Mouse (Mus musculus): ENCODE data around the gene Dagla. TPM values are rescaled to one million over a fixed set of nuclear protein-coding genes. Genes with fewer than 3 reads are reported as not detected.
A peak's percentile ranks its signal among the peaks of the same experiment; 100 is the strongest.

Dagla gene
- polyA plus RNA-seq (2016; fragmentation: Nextera tagmentation; extraction: Ambion mirVana): 2.2 and 2.4 TPM in 2 replicates

- Histone ChIP-seq H3K36me3 (replicated peaks) (no peaks in the 10 kb centered on the region), H3K4me3 (peak within 1 kb of the TSS; percentile 75), H3K27ac (replicated peaks) (peak within 1 kb of the TSS; percentile 84), H3K27me3 (replicated peaks; ENCODE audit: low read depth, poor library complexity, severe bottlenecking) (peaks cover 44% of the 10 kb centered on the region), H3K4me1 (peaks cover 21% of the 10 kb centered on the region), H3K9me3 (no peaks in the 10 kb centered on the region)
- peak; percentile 89 for DNase-seq (ENCODE audit: low spot score)
- WGBS: 9% methylated on average over 56 of the region's 56 CpGs
These were observed at the start of gene Dagla for GRCm38 (mm10) chr19:10304810-10305544. Gene Dagla, minus strand, starts transcription at chr19:10304877.

GRCm38 (mm10) chr19:10352218-10352617 lies 47.5 kb upstream of the Dagla start:
- no peak overlapping the region for H3K27ac ChIP-seq (replicated peaks)
- H3K9me3 ChIP-seq: no peaks in the 10 kb centered on the region
- H3K4me1 ChIP-seq: peaks cover 12% of the 10 kb centered on the region
- WGBS: 90% methylated on average over 7 of the region's 7 CpGs
- no peak for DNase-seq (ENCODE audit: low spot score)
- H3K4me3 ChIP-seq: no peak overlapping the region
- no peaks in the 10 kb centered on the region; the same call in 1 of the 2 replicates for H3K27me3 ChIP-seq (replicated peaks; ENCODE audit: low read depth, poor library complexity, severe bottlenecking)
- no peaks in the 10 kb centered on the region for H3K36me3 ChIP-seq (replicated peaks)

GRCm38 (mm10) chr19:10347628-10348273 lies 43.1 kb upstream of the Dagla start:
- Histone ChIP-seq H3K27me3 (replicated peaks; ENCODE audit: low read depth, poor library complexity, severe bottlenecking) (peaks cover 19% of the 10 kb centered on the region), H3K27ac (replicated peaks) (no peak overlapping the region), H3K36me3 (replicated peaks) (no peaks in the 10 kb centered on the region), H3K9me3 (no peaks in the 10 kb centered on the region), H3K4me3 (no peak overlapping the region), H3K4me1 (peaks cover 7% of the 10 kb centered on the region; the same call in 1 of the 2 replicates)
- DNase-seq (ENCODE audit: low spot score): no peak
- WGBS: 58% methylated on average over 5 of the region's 5 CpGs

GRCm38 (mm10) chr19:10345696-10346095 lies 41.0 kb upstream of the Dagla start:
- H3K27ac ChIP-seq (replicated peaks): no peak overlapping the region

GRCm38 (mm10) chr19:10343866-10344265 lies 39.2 kb upstream of the Dagla start:
- H3K27ac ChIP-seq (replicated peaks): no peak overlapping the region
- H3K9me3 ChIP-seq: no peaks in the 10 kb centered on the region
- 85% methylated on average over 10 of the region's 10 CpGs for WGBS
- H3K4me1 ChIP-seq: peaks cover 37% of the 10 kb centered on the region
- H3K27me3 ChIP-seq (replicated peaks; ENCODE audit: low read depth, poor library complexity, severe bottlenecking): peaks cover 52% of the 10 kb centered on the region
- H3K36me3 ChIP-seq (replicated peaks): no peaks in the 10 kb centered on the region
- H3K4me3 ChIP-seq: no peak overlapping the region
- no peak for DNase-seq (ENCODE audit: low spot score)

More at GRCm38 (mm10) chr19:10345696-10346095, 41.0 kb upstream of the Dagla start:
- Histone ChIP-seq H3K27me3 (replicated peaks; ENCODE audit: low read depth, poor library complexity, severe bottlenecking) (peaks cover 34% of the 10 kb centered on the region), H3K4me1 (peaks cover 24% of the 10 kb centered on the region), H3K9me3 (no peaks in the 10 kb centered on the region), H3K36me3 (replicated peaks) (no peaks in the 10 kb centered on the region), H3K4me3 (no peak overlapping the region)
- WGBS: 37% methylated on average over 12 of the region's 12 CpGs
- DNase-seq (ENCODE audit: low spot score): no peak

- Histone ChIP-seq H3K4me1 (peaks cover 37% of the 10 kb centered on the region), H3K36me3 (replicated peaks) (no peaks in the 10 kb centered on the region), H3K4me3 (no peak overlapping the region), H3K27ac (replicated peaks) (no peak overlapping the region), H3K9me3 (no peaks in the 10 kb centered on the region), H3K27me3 (replicated peaks; ENCODE audit: low read depth, poor library complexity, severe bottlenecking) (peaks cover 69% of the 10 kb centered on the region)
- 64% methylated on average over 12 of the region's 12 CpGs for WGBS
- no peak for DNase-seq (ENCODE audit: low spot score)
These were observed 37.3 kb upstream of the Dagla start for GRCm38 (mm10) chr19:10341817-10342439.

GRCm38 (mm10) chr19:10341152-10341551 lies 36.5 kb upstream of the Dagla start:
- no peaks in the 10 kb centered on the region for H3K36me3 ChIP-seq (replicated peaks)
- peaks cover 72% of the 10 kb centered on the region for H3K27me3 ChIP-seq (replicated peaks; ENCODE audit: low read depth, poor library complexity, severe bottlenecking)
- H3K27ac ChIP-seq (replicated peaks): no peak overlapping the region
- peak; percentile 82 for DNase-seq (ENCODE audit: low spot score)
- H3K9me3 ChIP-seq: no peaks in the 10 kb centered on the region
- peaks cover 37% of the 10 kb centered on the region for H3K4me1 ChIP-seq
- H3K4me3 ChIP-seq: no peak overlapping the region
- WGBS: 18% methylated on average over 11 of the region's 11 CpGs

- H3K4me1 ChIP-seq: peaks cover 35% of the 10 kb centered on the region
These were observed 36.0 kb upstream of the Dagla start for GRCm38 (mm10) chr19:10340661-10341060.

GRCm38 (mm10) chr19:10339271-10339670 lies 34.6 kb upstream of the Dagla start:
- Histone ChIP-seq H3K9me3 (no peaks in the 10 kb centered on the region), H3K36me3 (replicated peaks) (no peaks in the 10 kb centered on the region), H3K4me3 (no peak overlapping the region), H3K4me1 (peaks cover 30% of the 10 kb centered on the region), H3K27me3 (replicated peaks; ENCODE audit: low read depth, poor library complexity, severe bottlenecking) (peaks cover 68% of the 10 kb centered on the region), H3K27ac (replicated peaks) (no peak overlapping the region)
- 12% methylated on average over 5 of the region's 5 CpGs for WGBS
- DNase-seq (ENCODE audit: low spot score): no peak

More at GRCm38 (mm10) chr19:10340661-10341060, 36.0 kb upstream of the Dagla start:
- H3K4me3 ChIP-seq: no peak overlapping the region
- DNase-seq (ENCODE audit: low spot score): peak; percentile 26
- H3K27ac ChIP-seq (replicated peaks): no peak overlapping the region
- peaks cover 72% of the 10 kb centered on the region for H3K27me3 ChIP-seq (replicated peaks; ENCODE audit: low read depth, poor library complexity, severe bottlenecking)
- H3K36me3 ChIP-seq (replicated peaks): no peaks in the 10 kb centered on the region
- no peaks in the 10 kb centered on the region for H3K9me3 ChIP-seq
- WGBS: 30% methylated on average over 5 of the region's 5 CpGs

GRCm38 (mm10) chr19:10338724-10339123 lies 34.0 kb upstream of the Dagla start:
- Histone ChIP-seq H3K27me3 (replicated peaks; ENCODE audit: low read depth, poor library complexity, severe bottlenecking) (peaks cover 63% of the 10 kb centered on the region), H3K9me3 (no peaks in the 10 kb centered on the region)

GRCm38 (mm10) chr19:10334467-10334866 lies 29.8 kb upstream of the Dagla start:
- no peaks in the 10 kb centered on the region for H3K36me3 ChIP-seq (replicated peaks)
- DNase-seq (ENCODE audit: low spot score): no peak
- H3K27ac ChIP-seq (replicated peaks): no peak overlapping the region
- no peak overlapping the region for H3K4me3 ChIP-seq
- H3K9me3 ChIP-seq: no peaks in the 10 kb centered on the region
- H3K4me1 ChIP-seq: peaks cover 4% of the 10 kb centered on the region
- 82% methylated on average over 4 of the region's 4 CpGs for WGBS
- peaks cover 32% of the 10 kb centered on the region for H3K27me3 ChIP-seq (replicated peaks; ENCODE audit: low read depth, poor library complexity, severe bottlenecking)

More at GRCm38 (mm10) chr19:10338724-10339123, 34.0 kb upstream of the Dagla start:
- WGBS: 74% methylated on average over 4 of the region's 4 CpGs
- Histone ChIP-seq H3K27ac (replicated peaks) (no peak overlapping the region), H3K4me3 (no peak overlapping the region), H3K4me1 (peaks cover 30% of the 10 kb centered on the region), H3K36me3 (replicated peaks) (no peaks in the 10 kb centered on the region)
- no peak for DNase-seq (ENCODE audit: low spot score)

GRCm38 (mm10) chr19:10333545-10334252 lies 29.0 kb upstream of the Dagla start:
- H3K27me3 ChIP-seq (replicated peaks; ENCODE audit: low read depth, poor library complexity, severe bottlenecking): peaks cover 24% of the 10 kb centered on the region
- H3K4me1 ChIP-seq: no peaks in the 10 kb centered on the region
- H3K4me3 ChIP-seq: no peak overlapping the region
- peak; percentile 75 for DNase-seq (ENCODE audit: low spot score)
- WGBS: 36% methylated on average over 9 of the region's 9 CpGs
- H3K27ac ChIP-seq (replicated peaks): no peak overlapping the region
- no peaks in the 10 kb centered on the region for H3K9me3 ChIP-seq
- H3K36me3 ChIP-seq (replicated peaks): no peaks in the 10 kb centered on the region

Measured in embryonic facial prominence, embryonic 10.5 days (tissue).